Mouse (Mus musculus) forebrain, embryonic 11.5 days (tissue): ENCODE measurements at regions not wholly inside any gene's neighbourhood (a gene's known extent, or its start where the extent isn't known, plus 50 kb on each side); places are given as distances from the start of the nearest gene placed in this dataset.

ENCODE experiments used
- ATAC-seq: fragments of 200-750 bp; cut with Nextera tagmentation; replicated peaks from 2 replicates; pipeline ENCODE4 v1.8.0; 2017; ENCODE audit warnings: moderate TSS enrichment; ENCODE audit not compliant: low FRiP score
- DNase-seq: peaks from one replicate; pipeline ENCODE4 v3.0.0-alpha.2; 2017; ENCODE audit warnings: low spot score
- H3K27ac ChIP-seq: fragments of 300-500 bp; sonication (generic); 2 replicates; pipeline ENCODE4 v1.5.1; 2014; ENCODE audit warnings: low read depth, low read length
- H3K27me3 ChIP-seq: fragments of 300-500 bp; sonication (generic); 2 replicates; pipeline ENCODE4 v1.6.1; 2014; ENCODE audit warnings: mild to moderate bottlenecking, low read length, mixed read lengths; ENCODE audit not compliant: control insufficient read depth, insufficient read depth
- H3K36me3 ChIP-seq: fragments of 300-500 bp; sonication (generic); 2 replicates; pipeline ENCODE4 v1.6.1; 2014; ENCODE audit warnings: mild to moderate bottlenecking, low read length, moderate library complexity, mixed read lengths; ENCODE audit not compliant: control insufficient read depth, insufficient read depth
- H3K4me1 ChIP-seq: fragments of 300-500 bp; sonication (generic); replicated peaks from 2 replicates; pipeline ENCODE4 v1.6.1; 2014; ENCODE audit warnings: low read length, mixed read lengths; ENCODE audit not compliant: control insufficient read depth, insufficient read depth
- H3K4me2 ChIP-seq: fragments of 300-500 bp; sonication (generic); 2 replicates; pipeline ENCODE4 v1.6.1; 2014; ENCODE audit warnings: low read depth, mild to moderate bottlenecking, low read length, moderate library complexity, mixed read lengths; ENCODE audit not compliant: severe bottlenecking
- H3K4me3 ChIP-seq: fragments of 300-500 bp; sonication (generic); 2 replicates; pipeline ENCODE4 v1.5.1; 2014; ENCODE audit warnings: low read depth, low read length
- H3K9ac ChIP-seq: fragments of 300-500 bp; sonication (generic); 2 replicates; pipeline ENCODE4 v1.6.1; 2014; ENCODE audit warnings: low read length
- H3K9me3 ChIP-seq: fragments of 300-500 bp; sonication (generic); 2 replicates; pipeline ENCODE4 v1.6.1; 2016; ENCODE audit warnings: low read length, mixed read lengths; ENCODE audit not compliant: control insufficient read depth
- WGBS: fragments of 180-500 bp; shearing (Covaris S2); extraction: QIAGEN DNeasy Blood & Tissue Kit; methylation state at CpG from one replicate; pipeline ENCODE4 v1.1.7; 2014; 5-methylcytosine and 5-hydroxymethylcytosine counted together

DNA sequence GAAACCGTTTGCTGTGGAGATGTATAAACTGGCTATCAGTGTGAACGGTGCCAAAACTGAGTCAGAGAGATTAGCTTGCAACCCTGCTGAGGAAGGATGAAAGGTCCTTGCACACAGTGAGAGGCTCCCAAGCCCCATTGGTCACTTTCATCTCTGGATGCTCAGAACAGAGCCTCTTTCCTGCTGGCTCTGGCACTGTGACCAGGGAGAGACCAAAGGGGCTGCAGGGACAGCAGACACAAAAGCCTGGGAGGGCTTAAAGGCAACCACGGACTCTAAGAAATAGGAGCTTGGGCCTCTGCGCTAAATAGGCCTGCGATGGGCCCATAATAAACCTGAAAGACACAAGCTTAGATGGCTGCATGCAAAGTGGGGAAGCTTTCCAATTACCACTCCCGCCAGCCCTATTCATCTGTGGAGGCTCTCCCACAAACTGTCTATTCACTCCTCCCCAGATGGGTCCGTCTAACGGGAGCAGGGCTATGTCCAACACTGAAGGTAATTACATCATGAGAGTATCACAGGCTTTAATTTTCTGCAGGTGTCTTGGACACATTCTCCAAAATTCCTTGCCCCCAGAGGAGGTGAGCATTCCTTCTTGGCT, 438.2 kb upstream of the Intu start:
- peak overlapping the region; percentile 73 for H3K27ac ChIP-seq
- H3K4me1 ChIP-seq = peaks cover 5% of the 10 kb centered on the region; the same call in 1 of the 2 replicates
- H3K4me2 ChIP-seq = no peak overlapping the region
- H3K9ac ChIP-seq = no peak overlapping the region
- H3K4me3 ChIP-seq = no peak overlapping the region
- no peak for DNase-seq
- H3K36me3 ChIP-seq = no peaks in the 10 kb centered on the region
- peak; percentile 83 for ATAC-seq
- H3K27me3 ChIP-seq = no peaks in the 10 kb centered on the region
- WGBS = 15% methylated on average over 8 of the region's 8 CpGs
- no peaks in the 10 kb centered on the region for H3K9me3 ChIP-seq

DNA sequence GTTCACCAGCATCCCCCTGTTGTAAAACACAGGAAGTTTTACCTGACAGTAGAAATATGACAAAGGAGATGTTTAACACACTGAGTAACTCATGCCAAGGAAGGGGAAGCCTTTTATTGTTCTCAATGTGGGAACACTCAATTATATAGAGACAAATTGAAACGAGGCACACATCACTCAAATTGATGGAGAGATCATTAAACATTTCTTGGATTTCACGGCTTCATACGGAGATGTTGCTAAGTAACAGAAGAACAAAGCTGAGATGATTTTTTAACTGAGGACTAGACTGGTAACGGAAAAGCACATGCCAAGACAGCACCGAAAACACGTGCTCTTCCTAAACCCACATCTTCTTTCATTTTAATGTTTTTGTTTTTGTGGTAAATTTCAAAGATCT, 437.0 kb upstream of the Intu start:
- Histone ChIP-seq H3K4me1 (peaks cover 5% of the 10 kb centered on the region; the same call in 1 of the 2 replicates), H3K9me3 (peaks cover 3% of the 10 kb centered on the region; the same call in 1 of the 2 replicates), H3K4me2 (no peak overlapping the region), H3K36me3 (no peaks in the 10 kb centered on the region), H3K27ac (no peak overlapping the region; the same call in 1 of the 2 replicates), H3K27me3 (no peaks in the 10 kb centered on the region), H3K9ac (no peak overlapping the region), H3K4me3 (no peak overlapping the region)
- WGBS = 57% methylated on average over 6 of the region's 6 CpGs
- DNase-seq (no peak), ATAC-seq (no peak)

DNA sequence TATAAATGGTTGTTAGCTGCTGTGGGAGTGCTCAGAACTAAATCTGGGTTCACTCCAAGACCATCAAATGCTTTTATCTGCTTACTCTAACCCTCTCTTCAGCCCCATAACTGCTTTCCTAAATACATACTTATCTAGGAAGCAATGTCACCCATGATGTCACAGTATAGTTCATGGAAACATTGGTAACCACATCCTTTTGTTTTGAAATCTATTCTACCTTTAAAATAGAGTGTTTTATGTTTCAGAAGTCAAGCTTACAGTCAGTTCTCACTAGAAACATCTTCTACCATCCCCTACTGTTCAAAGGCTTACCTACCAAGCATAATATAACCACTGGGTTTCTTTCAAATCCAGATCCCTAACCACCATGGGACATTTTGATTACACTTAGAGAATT, 436.4 kb upstream of the Intu start:
- no peak overlapping the region for H3K27ac ChIP-seq
- H3K27me3 ChIP-seq = no peaks in the 10 kb centered on the region
- no peak overlapping the region for H3K9ac ChIP-seq
- H3K36me3 ChIP-seq = no peaks in the 10 kb centered on the region
- peaks cover 5% of the 10 kb centered on the region; the same call in 1 of the 2 replicates for H3K4me1 ChIP-seq
- no peak overlapping the region for H3K4me2 ChIP-seq
- ATAC-seq (no peak), DNase-seq (no peak)
- peaks cover 3% of the 10 kb centered on the region; the same call in 1 of the 2 replicates for H3K9me3 ChIP-seq
- no peak overlapping the region for H3K4me3 ChIP-seq

DNA sequence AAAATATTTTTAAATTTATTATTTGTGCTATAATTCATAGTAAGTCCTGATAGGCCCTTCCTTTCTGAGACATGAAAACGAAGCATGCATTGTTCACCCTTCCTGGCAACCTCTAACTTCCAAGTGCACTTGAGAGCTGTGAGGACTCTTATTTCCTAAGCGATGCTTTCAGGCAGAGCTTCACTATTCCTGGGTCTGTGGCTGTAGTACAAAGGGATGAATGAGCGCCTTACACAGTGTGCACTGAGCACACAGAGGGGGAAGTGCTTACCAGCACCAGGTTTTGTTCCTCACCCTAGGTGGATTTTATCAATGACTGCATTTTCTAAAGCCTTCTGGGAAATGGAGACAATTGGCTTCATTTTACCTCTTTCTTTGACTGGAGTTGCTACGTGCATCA, 428.4 kb upstream of the Intu start:
- no peak overlapping the region for H3K4me2 ChIP-seq
- H3K9me3 ChIP-seq = peaks cover 3% of the 10 kb centered on the region; the same call in 1 of the 2 replicates
- peak overlapping the region; percentile 66; the same call in 1 of the 2 replicates for H3K27ac ChIP-seq
- peak; percentile 57 for DNase-seq
- H3K27me3 ChIP-seq = no peaks in the 10 kb centered on the region
- H3K4me3 ChIP-seq = no peak overlapping the region
- H3K9ac ChIP-seq = no peak overlapping the region
- H3K4me1 ChIP-seq = no peaks in the 10 kb centered on the region; the same call in 1 of the 2 replicates
- peak; percentile 99 for ATAC-seq
- no peaks in the 10 kb centered on the region for H3K36me3 ChIP-seq
- WGBS = 12% methylated on average over 4 of the region's 4 CpGs

DNA sequence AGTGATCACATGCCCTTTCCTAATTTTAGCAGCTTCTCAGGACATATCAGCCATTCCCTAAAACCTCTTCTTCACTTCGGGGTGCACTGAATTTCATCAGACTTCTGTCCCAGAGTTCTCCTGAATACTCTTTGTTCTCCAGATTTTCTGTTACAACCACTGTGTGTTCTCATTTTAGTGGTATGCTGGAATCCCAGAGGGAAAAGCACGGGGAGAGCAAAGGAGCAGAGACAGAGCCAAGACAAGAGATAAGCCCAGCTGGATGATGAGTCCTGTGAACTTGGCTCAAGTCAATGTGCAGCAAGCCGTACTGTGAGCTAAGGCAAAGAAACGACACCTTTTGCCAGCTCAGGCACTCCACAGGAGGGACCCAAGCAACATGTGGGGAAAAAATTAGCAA, 416.3 kb upstream of the Intu start:
- H3K27me3 ChIP-seq = no peaks in the 10 kb centered on the region
- no peak overlapping the region for H3K9ac ChIP-seq
- H3K9me3 ChIP-seq = no peaks in the 10 kb centered on the region
- H3K27ac ChIP-seq = no peak overlapping the region
- DNase-seq = no peak
- WGBS = 78% methylated on average over 4 of the region's 4 CpGs
- no peaks in the 10 kb centered on the region for H3K36me3 ChIP-seq
- no peak overlapping the region for H3K4me2 ChIP-seq
- peaks cover 3% of the 10 kb centered on the region; the same call in 1 of the 2 replicates for H3K4me1 ChIP-seq
- ATAC-seq = no peak
- H3K4me3 ChIP-seq = no peak overlapping the region

DNA sequence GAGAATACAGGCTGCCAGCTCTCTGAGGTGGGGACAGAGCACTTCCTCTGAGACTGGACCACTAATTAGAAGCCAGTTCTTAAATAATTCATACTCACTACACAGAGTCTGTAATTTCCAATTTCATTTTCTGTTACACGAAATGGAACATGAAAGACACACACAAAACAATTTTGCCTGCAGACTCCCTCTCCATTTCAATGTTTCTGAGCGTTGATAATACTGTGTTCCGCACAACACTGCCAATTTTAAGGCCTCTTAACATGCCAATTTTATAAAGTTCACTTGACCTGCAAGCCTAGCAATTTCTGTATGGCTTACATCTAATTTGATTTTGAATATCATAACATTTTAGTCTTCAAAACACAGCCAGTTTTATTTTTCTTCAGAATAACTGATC, 412.5 kb upstream of the Intu start:
- Histone ChIP-seq H3K36me3 (no peaks in the 10 kb centered on the region), H3K9me3 (no peaks in the 10 kb centered on the region), H3K4me2 (no peak overlapping the region), H3K4me1 (peaks cover 10% of the 10 kb centered on the region; the same call in 1 of the 2 replicates), H3K9ac (no peak overlapping the region), H3K27ac (no peak overlapping the region), H3K4me3 (no peak overlapping the region), H3K27me3 (no peaks in the 10 kb centered on the region)
- ATAC-seq = no peak
- WGBS = 86% methylated on average over 3 of the region's 3 CpGs
- DNase-seq = no peak

DNA sequence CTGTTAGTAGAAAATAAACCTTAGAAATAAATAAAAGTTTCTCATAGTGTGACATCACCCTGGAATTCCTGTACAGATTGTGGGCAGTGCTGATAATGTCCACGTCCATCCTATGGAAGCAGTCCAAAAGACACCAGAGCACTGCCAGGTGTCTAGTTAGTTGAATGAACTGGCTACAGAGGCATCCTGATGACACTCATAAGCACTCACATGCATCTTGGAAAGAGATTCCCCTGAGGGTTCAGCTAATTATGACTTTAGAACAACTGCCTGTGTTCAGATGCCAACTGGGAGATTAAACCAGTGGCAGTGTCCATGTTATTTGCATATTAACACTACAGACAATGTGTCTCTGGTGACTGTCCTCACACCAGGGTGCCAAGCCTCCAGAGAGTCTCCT, 411.6 kb upstream of the Intu start:
- H3K4me3 ChIP-seq = no peak overlapping the region
- no peaks in the 10 kb centered on the region for H3K36me3 ChIP-seq
- no peak overlapping the region for H3K9ac ChIP-seq
- no peaks in the 10 kb centered on the region for H3K27me3 ChIP-seq
- DNase-seq (no peak), ATAC-seq (0 out of 2 replicates have a peak, but pooled peaks have one; percentile 6)
- peaks cover 10% of the 10 kb centered on the region; the same call in 1 of the 2 replicates for H3K4me1 ChIP-seq
- 56% methylated on average over 1 of the region's 1 CpGs for WGBS
- no peak overlapping the region for H3K27ac ChIP-seq
- no peak overlapping the region for H3K4me2 ChIP-seq
- H3K9me3 ChIP-seq = no peaks in the 10 kb centered on the region

DNA sequence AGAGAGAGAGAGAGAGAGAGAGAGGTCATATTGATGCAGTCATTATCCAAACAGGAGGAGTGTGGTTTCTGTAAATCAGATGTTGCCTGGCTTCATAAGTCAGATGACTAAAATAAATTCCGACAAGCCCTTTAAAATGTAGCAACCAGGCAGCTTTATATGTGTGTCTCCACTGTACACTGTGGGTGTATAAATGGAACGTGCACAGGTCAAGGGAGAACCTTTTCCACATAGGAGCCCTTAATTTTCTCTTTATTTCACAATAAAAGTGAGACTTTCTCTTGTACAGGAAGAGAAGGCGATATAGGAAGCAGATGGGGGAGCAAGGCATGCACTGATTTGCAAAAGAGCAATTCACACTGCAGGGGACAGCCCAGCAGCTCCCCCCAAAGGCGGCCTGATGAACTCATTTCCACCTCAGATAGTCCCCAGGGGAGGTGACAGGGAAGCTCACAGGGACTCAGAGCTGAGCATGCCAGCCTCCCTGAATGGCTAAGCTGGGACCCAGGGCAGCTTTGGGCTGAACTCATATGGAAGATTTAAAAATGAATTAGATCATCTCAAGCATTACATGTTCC, 410.7 kb upstream of the Intu start:
- H3K27ac ChIP-seq = no peak overlapping the region
- H3K4me1 ChIP-seq = peaks cover 10% of the 10 kb centered on the region; the same call in 1 of the 2 replicates
- no peaks in the 10 kb centered on the region for H3K27me3 ChIP-seq
- DNase-seq (peak; percentile 87), ATAC-seq (peak; percentile 74)
- 21% methylated on average over 4 of the region's 4 CpGs for WGBS
- H3K36me3 ChIP-seq = no peaks in the 10 kb centered on the region
- H3K9me3 ChIP-seq = no peaks in the 10 kb centered on the region
- H3K4me3 ChIP-seq = no peak overlapping the region
- no peak overlapping the region for H3K4me2 ChIP-seq
- H3K9ac ChIP-seq = no peak overlapping the region
